In genomic region chr12:3982257-3982656, GRCm38 (mm10) we compare ENCODE assay signal across 8 mouse cellular contexts. TPM values are rescaled to one million over a fixed set of nuclear protein-coding genes. Genes with fewer than 3 reads are reported as not detected.
A peak's percentile ranks its signal among the peaks of the same experiment; 100 is the strongest.
DNase-seq lines count a peak whose midpoint lies in the region; ATAC-seq and TF ChIP-seq lines count a peak whose summit lies in the region.

No protein-coding gene starts in this region.

- no peak for TF ChIP-seq POLR2A in olfactory bulb, adult 2 months (IDR thresholded peaks at IDR 0.05; ENCODE audit: insufficient read depth, low read depth, low read length)

- intact Hi-C loops in gastrocnemius, adult 2 months (cut with DNase I), result loop anchor here (2.0 to 5.0 kb wide), 2 partner anchors 53 to 55 kb away; partner anchors contain the start of gene Efr3b

- H3K27ac ChIP-seq in gastrocnemius, adult 2 months, result no peak overlapping the region; the same call in 1 of the 2 replicates
- no peak overlapping the region for H3K27ac ChIP-seq in forebrain, embryonic 11.5 days (ENCODE audit: low read depth, low read length)
- no peak overlapping the region for H3K27ac ChIP-seq in kidney, embryonic 14.5 days (ENCODE audit: low read depth, low read length)
- no peak overlapping the region for H3K27ac ChIP-seq in liver, embryonic 15.5 days (replicated peaks)
- no peak overlapping the region for H3K27ac ChIP-seq in olfactory bulb, adult 2 months (ENCODE audit: insufficient read depth, low read depth, low read length)

- no peaks in the 10 kb centered on the region for H3K36me3 ChIP-seq in forebrain, embryonic 11.5 days (ENCODE audit: control insufficient read depth, insufficient read depth, low read length)
- H3K36me3 ChIP-seq in kidney, embryonic 14.5 days (ENCODE audit: control insufficient read depth, insufficient read depth, low read length), result no peaks in the 10 kb centered on the region
- H3K36me3 ChIP-seq in liver, embryonic 15.5 days (replicated peaks), result no peaks in the 10 kb centered on the region

- H3K9ac ChIP-seq in forebrain, embryonic 11.5 days (ENCODE audit: low read length), result 0 out of 2 replicates have a peak overlapping the region, but pooled peaks have one; percentile 49
- peak overlapping the region; percentile 57; the same call in 1 of the 2 replicates for H3K9ac ChIP-seq in kidney, embryonic 14.5 days (ENCODE audit: low read depth, low read length)
- no peak overlapping the region for H3K9ac ChIP-seq in liver, embryonic 15.5 days

- peak overlapping the region; percentile 73 for H3K4me3 ChIP-seq in gastrocnemius, adult 2 months
- H3K4me3 ChIP-seq in forebrain, embryonic 11.5 days (ENCODE audit: low read depth, low read length), result peak overlapping the region; percentile 38; the same call in 1 of the 2 replicates
- peak overlapping the region; percentile 49; the same call in 1 of the 2 replicates for H3K4me3 ChIP-seq in kidney, embryonic 14.5 days (ENCODE audit: low read length)
- no peak overlapping the region for H3K4me3 ChIP-seq in liver, embryonic 15.5 days (replicated peaks)
- H3K4me3 ChIP-seq in olfactory bulb, adult 2 months (ENCODE audit: insufficient read depth, low read depth, low read length), result peak overlapping the region; percentile 50; the same call in 1 of the 2 replicates

- no peak for ATAC-seq in forebrain, embryonic 11.5 days (replicated peaks; ENCODE audit: low FRiP score)
- ATAC-seq in kidney, embryonic 14.5 days (ENCODE audit: low FRiP score, low TSS enrichment), result no peak
- ATAC-seq in liver, embryonic 15.5 days (ENCODE audit: insufficient read depth), result no peak

- DNase-seq in gastrocnemius, adult 2 months, result peak; percentile 44
- DNase-seq in gastrocnemius, postnatal 10 days, result no peak
- peak; percentile 20 for DNase-seq in T-cell, adult 2 months (ENCODE audit: low spot score)
- no peak for DNase-seq in forebrain, embryonic 11.5 days (ENCODE audit: low spot score)
- no peak for DNase-seq in ovary, postnatal 10 days (ENCODE audit: low spot score)

- peak overlapping the region; percentile 87; the same call in 1 of the 2 replicates for H3K4me2 ChIP-seq in forebrain, embryonic 11.5 days (ENCODE audit: low read depth, low read length, severe bottlenecking)
- peak overlapping the region; percentile 91 for H3K4me2 ChIP-seq in kidney, embryonic 14.5 days (replicated peaks; ENCODE audit: low read depth, low read length)
- H3K4me2 ChIP-seq in liver, embryonic 15.5 days, result peak overlapping the region; percentile 69

- WGBS in forebrain, embryonic 11.5 days, result 20% methylated on average over 6 of the region's 6 CpGs
- WGBS in kidney, embryonic 14.5 days, result 20% methylated on average over 6 of the region's 6 CpGs
- 16% methylated on average over 6 of the region's 6 CpGs for WGBS in liver, embryonic 15.5 days (ENCODE audit: insufficient replicate concordance)
- 17% methylated on average over 6 of the region's 6 CpGs for WGBS in olfactory bulb, adult 2 months

- TF ChIP-seq CTCF in gastrocnemius, adult 2 months (IDR thresholded peaks at IDR 0.05), result no peak
- TF ChIP-seq CTCF in olfactory bulb, adult 2 months (IDR thresholded peaks at IDR 0.05; ENCODE audit: insufficient read depth, low read depth, low read length), result no peak

- H3K9me3 ChIP-seq in forebrain, embryonic 11.5 days (ENCODE audit: control insufficient read depth, low read length), result no peaks in the 10 kb centered on the region
- no peaks in the 10 kb centered on the region for H3K9me3 ChIP-seq in kidney, embryonic 14.5 days (ENCODE audit: control insufficient read depth, low read length)
- H3K9me3 ChIP-seq in liver, embryonic 15.5 days (replicated peaks), result no peaks in the 10 kb centered on the region

- peaks cover 4% of the 10 kb centered on the region; the same call in 1 of the 2 replicates for H3K4me1 ChIP-seq in forebrain, embryonic 11.5 days (replicated peaks; ENCODE audit: control insufficient read depth, insufficient read depth, low read length)
- H3K4me1 ChIP-seq in kidney, embryonic 14.5 days (ENCODE audit: control insufficient read depth, insufficient read depth, low read length), result peaks cover 3% of the 10 kb centered on the region; the same call in 1 of the 2 replicates
- H3K4me1 ChIP-seq in liver, embryonic 15.5 days (replicated peaks), result peaks cover 15% of the 10 kb centered on the region
- H3K4me1 ChIP-seq in olfactory bulb, adult 2 months (ENCODE audit: control insufficient read depth, insufficient read depth, low read length), result peaks cover 21% of the 10 kb centered on the region

- H3K27me3 ChIP-seq in forebrain, embryonic 11.5 days (ENCODE audit: control insufficient read depth, insufficient read depth, low read length), result no peaks in the 10 kb centered on the region; the same call in 1 of the 2 replicates
- H3K27me3 ChIP-seq in kidney, embryonic 14.5 days (ENCODE audit: control insufficient read depth, insufficient read depth, low read length), result no peaks in the 10 kb centered on the region
- peaks cover 26% of the 10 kb centered on the region for H3K27me3 ChIP-seq in liver, embryonic 15.5 days

RNA-seq across cellular contexts. Expression of gene Pomc, which starts 27.5 kb away (rescaled TPM):
- total RNA-seq in gastrocnemius, adult 2 months (2021), result not detected
- under 1 TPM; 0.49 to 0.54 TPM for total RNA-seq in gastrocnemius, postnatal 10 days (2021)
- 6.4 and 7.0 TPM in 2 replicates for polyA plus RNA-seq in forebrain, embryonic 11.5 days (2014; fragmentation: Nextera tagmentation; extraction: Ambion mirVana)
- 3.6 and 4.8 TPM in 2 replicates for polyA plus RNA-seq in kidney, embryonic 14.5 days (2014; fragmentation: Nextera tagmentation; extraction: Ambion mirVana)
- polyA plus RNA-seq in liver, embryonic 15.5 days (2015; fragmentation: Nextera tagmentation; extraction: Ambion mirVana), result 0.26 and 0.31 TPM in 2 replicates
- not detected in 2 replicates for polyA plus RNA-seq in olfactory bulb, adult 2 months (2012; ENCODE audit: insufficient read depth, insufficient read length, low replicate concordance, missing spikeins)

RNA-seq across cellular contexts. Expression of gene Efr3b, which starts 56.5 kb away (rescaled TPM):
- 1 to 10 TPM; 5.5 to 8.3 TPM for total RNA-seq in gastrocnemius, adult 2 months (2021)
- 1 to 10 TPM; 5.8 to 7.2 TPM for total RNA-seq in gastrocnemius, postnatal 10 days (2021)
- 13.7 and 14.4 TPM in 2 replicates for polyA plus RNA-seq in forebrain, embryonic 11.5 days (2014; fragmentation: Nextera tagmentation; extraction: Ambion mirVana)
- 2.3 and 3.1 TPM in 2 replicates for polyA plus RNA-seq in kidney, embryonic 14.5 days (2014; fragmentation: Nextera tagmentation; extraction: Ambion mirVana)
- 0.09 and 0.13 TPM in 2 replicates for polyA plus RNA-seq in liver, embryonic 15.5 days (2015; fragmentation: Nextera tagmentation; extraction: Ambion mirVana)
- not detected in 2 replicates for polyA plus RNA-seq in olfactory bulb, adult 2 months (2012; ENCODE audit: insufficient read depth, insufficient read length, low replicate concordance, missing spikeins)

Comparison
In these comparisons a context has a peak if more than half of its experiments do, and no peak if none do; other contexts are left out.
1. DNase-seq: peak in gastrocnemius, adult 2 months (single experiment) and T-cell, adult 2 months (single experiment); none in gastrocnemius, postnatal 10 days (single experiment), forebrain, embryonic 11.5 days (single experiment) and ovary, postnatal 10 days (single experiment).
2. Peak in every context shown above with its lines, with median percentiles within 50 percentile points of each other: H3K4me2 ChIP-seq.